Mouse (Mus musculus): Measurements from ENCODE around the gene Hydin. TPM values are rescaled to one million over a fixed set of nuclear protein-coding genes. Genes with fewer than 3 reads are reported as not detected.

The Hydin gene
- polyA plus RNA-seq, 1 experiment, result 0.41 TPM

DNA sequence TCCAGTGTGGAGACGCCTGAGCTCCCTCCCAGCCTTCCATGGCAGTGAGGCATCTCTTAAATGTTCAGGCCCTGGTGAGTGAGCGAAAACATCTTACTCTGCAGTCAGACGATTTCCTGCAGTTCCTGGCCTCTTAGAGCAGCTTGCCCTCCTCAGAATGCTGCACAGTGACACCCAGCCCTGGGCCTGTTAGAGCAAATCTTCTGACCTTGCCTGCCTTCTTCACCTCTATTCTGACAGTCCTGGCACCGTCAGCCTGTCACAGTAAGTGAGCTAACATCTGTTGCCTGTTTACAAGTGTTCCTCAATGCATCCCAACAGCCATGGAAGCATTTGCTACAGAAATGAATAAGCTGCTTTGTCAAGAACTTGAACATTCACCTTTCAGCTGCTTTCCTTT is 376.4 kb downstream of the Hydin start:
- DNase-seq (ENCODE audit: low read depth), result no peak
- TF ChIP-seq CTCF (IDR thresholded peaks at IDR 0.05; ENCODE audit: borderline replicate concordance, extremely low read depth, insufficient read depth, insufficient read length) (no peak), POLR2A (IDR thresholded peaks at IDR 0.05; ENCODE audit: borderline replicate concordance, extremely low read depth, insufficient read depth, insufficient read length, poor library complexity, severe bottlenecking) (no peak)

GRCm38 (mm10) chr8:110644422-110644821 is 377.6 kb downstream of the Hydin start:
- no peak for DNase-seq (ENCODE audit: low read depth)

GRCm38 (mm10) chr8:110644901-110645300 is 378.1 kb downstream of the Hydin start:
- no peak for DNase-seq (ENCODE audit: low read depth)
- TF ChIP-seq POLR2A (IDR thresholded peaks at IDR 0.05; ENCODE audit: borderline replicate concordance, extremely low read depth, insufficient read depth, insufficient read length, poor library complexity, severe bottlenecking) (no peak), CTCF (IDR thresholded peaks at IDR 0.05; ENCODE audit: borderline replicate concordance, extremely low read depth, insufficient read depth, insufficient read length) (no peak)

More at GRCm38 (mm10) chr8:110644422-110644821, 377.6 kb downstream of the Hydin start:
- TF ChIP-seq POLR2A (IDR thresholded peaks at IDR 0.05; ENCODE audit: borderline replicate concordance, extremely low read depth, insufficient read depth, insufficient read length, poor library complexity, severe bottlenecking) (no peak), CTCF (IDR thresholded peaks at IDR 0.05; ENCODE audit: borderline replicate concordance, extremely low read depth, insufficient read depth, insufficient read length) (no peak)

DNA sequence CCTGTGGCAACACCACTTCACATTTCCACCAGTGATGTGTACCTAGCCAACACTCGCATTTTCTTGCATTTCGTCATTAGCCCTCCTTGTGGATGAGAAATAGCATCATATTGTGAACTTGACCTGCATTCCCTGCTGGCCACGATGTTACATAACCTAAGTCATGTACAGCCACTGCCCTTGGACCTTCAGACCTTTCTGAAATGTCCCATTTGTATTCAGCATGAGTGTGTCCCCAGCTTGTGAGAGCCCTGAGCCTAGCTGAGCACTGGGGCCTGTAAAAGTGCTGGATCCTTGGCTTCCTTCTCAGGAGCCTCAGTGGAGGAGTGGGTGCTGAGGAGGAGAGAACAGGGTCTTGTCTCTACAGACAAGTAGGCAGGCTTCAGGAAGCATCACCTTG is 378.6 kb downstream of the Hydin start:
- DNase-seq (ENCODE audit: low read depth), result no peak

GRCm38 (mm10) chr8:110646064-110646463 is 379.3 kb downstream of the Hydin start:
- TF ChIP-seq CTCF (IDR thresholded peaks at IDR 0.05; ENCODE audit: borderline replicate concordance, extremely low read depth, insufficient read depth, insufficient read length) (peak; percentile 88), POLR2A (IDR thresholded peaks at IDR 0.05; ENCODE audit: borderline replicate concordance, extremely low read depth, insufficient read depth, insufficient read length, poor library complexity, severe bottlenecking) (no peak)
- DNase-seq (ENCODE audit: low read depth), result peak; percentile 62

More for the DNA sequence above, 378.6 kb downstream of the Hydin start:
- TF ChIP-seq CTCF (IDR thresholded peaks at IDR 0.05; ENCODE audit: borderline replicate concordance, extremely low read depth, insufficient read depth, insufficient read length) (no peak), POLR2A (IDR thresholded peaks at IDR 0.05; ENCODE audit: borderline replicate concordance, extremely low read depth, insufficient read depth, insufficient read length, poor library complexity, severe bottlenecking) (no peak)

DNA sequence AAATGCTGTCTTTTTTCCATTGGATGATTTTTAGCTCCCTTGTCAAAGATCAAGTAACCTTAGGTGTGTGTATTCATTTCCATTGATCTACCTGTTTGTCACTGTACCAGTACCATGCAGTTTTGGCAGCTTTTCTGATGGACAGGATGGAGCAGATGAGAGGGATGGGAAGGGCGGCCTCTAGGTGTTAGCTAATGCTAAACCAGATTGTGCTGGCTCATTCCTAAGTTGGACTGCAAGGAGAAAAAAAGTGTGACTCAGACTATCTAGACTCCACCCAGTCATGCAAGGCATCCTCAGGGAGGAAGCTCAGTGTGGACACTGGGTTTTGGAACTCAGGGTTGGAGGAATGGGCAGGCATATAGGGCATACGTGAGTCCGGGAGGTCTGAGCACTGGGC is 381.8 kb downstream of the Hydin start:
- no peak for DNase-seq (ENCODE audit: low read depth)
- TF ChIP-seq CTCF (IDR thresholded peaks at IDR 0.05; ENCODE audit: borderline replicate concordance, extremely low read depth, insufficient read depth, insufficient read length) (no peak), POLR2A (IDR thresholded peaks at IDR 0.05; ENCODE audit: borderline replicate concordance, extremely low read depth, insufficient read depth, insufficient read length, poor library complexity, severe bottlenecking) (no peak)

DNA sequence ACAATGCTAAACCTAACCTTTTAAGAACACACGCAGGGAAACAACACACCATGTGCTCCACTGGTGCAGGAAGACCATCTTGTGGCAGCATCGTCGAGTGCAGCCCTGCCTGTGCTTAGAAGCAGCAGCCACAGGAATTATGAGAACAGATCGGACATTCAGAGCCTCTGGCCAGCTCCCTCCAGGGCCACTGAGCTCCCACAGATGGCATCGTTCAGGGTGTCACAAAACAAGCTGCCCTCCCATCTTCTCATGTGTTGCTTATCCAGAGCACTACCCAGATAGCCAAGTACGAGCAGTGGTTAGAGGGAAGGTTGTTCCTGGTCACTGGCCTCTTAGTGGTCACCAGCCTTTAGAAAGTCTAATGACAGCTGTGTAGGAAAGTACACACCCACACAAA is 382.5 kb downstream of the Hydin start:
- no peak for DNase-seq (ENCODE audit: low read depth)

GRCm38 (mm10) chr8:110650838-110651237 is 384.1 kb downstream of the Hydin start:
- no peak for DNase-seq (ENCODE audit: low read depth)
- TF ChIP-seq CTCF (IDR thresholded peaks at IDR 0.05; ENCODE audit: borderline replicate concordance, extremely low read depth, insufficient read depth, insufficient read length) (no peak), POLR2A (IDR thresholded peaks at IDR 0.05; ENCODE audit: borderline replicate concordance, extremely low read depth, insufficient read depth, insufficient read length, poor library complexity, severe bottlenecking) (no peak)

More for the DNA sequence above, 382.5 kb downstream of the Hydin start:
- TF ChIP-seq POLR2A (IDR thresholded peaks at IDR 0.05; ENCODE audit: borderline replicate concordance, extremely low read depth, insufficient read depth, insufficient read length, poor library complexity, severe bottlenecking), result no peak
- no peak for TF ChIP-seq CTCF (IDR thresholded peaks at IDR 0.05; ENCODE audit: borderline replicate concordance, extremely low read depth, insufficient read depth, insufficient read length)

DNA sequence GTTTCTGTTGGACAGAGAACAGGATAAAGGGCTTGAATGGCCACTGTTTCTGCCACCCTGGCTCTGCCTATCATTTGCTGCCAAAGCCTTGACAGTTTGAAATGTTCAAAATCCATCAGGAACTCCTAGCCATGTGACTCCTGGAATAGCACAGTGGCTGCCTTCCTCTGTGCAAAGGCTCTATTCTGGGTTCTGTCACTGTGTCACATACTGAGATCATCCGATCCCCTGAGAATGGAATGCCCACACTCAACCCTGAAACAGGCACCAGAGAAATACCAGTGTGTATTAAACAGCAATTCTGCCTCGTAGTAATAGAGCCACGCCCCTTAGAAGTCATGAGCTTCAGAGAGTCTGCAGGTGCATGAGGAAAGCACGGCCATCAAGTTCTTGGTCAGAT is 385.1 kb downstream of the Hydin start:
- TF ChIP-seq CTCF (IDR thresholded peaks at IDR 0.05; ENCODE audit: borderline replicate concordance, extremely low read depth, insufficient read depth, insufficient read length) (no peak), POLR2A (IDR thresholded peaks at IDR 0.05; ENCODE audit: borderline replicate concordance, extremely low read depth, insufficient read depth, insufficient read length, poor library complexity, severe bottlenecking) (no peak)
- no peak for DNase-seq (ENCODE audit: low read depth)

- TF ChIP-seq POLR2A (IDR thresholded peaks at IDR 0.05; ENCODE audit: borderline replicate concordance, extremely low read depth, insufficient read depth, insufficient read length, poor library complexity, severe bottlenecking) (no peak), CTCF (IDR thresholded peaks at IDR 0.05; ENCODE audit: borderline replicate concordance, extremely low read depth, insufficient read depth, insufficient read length) (no peak)
- DNase-seq (ENCODE audit: low read depth), result peak; percentile 42
Observed at GRCm38 (mm10) chr8:110654075-110655060, 387.6 kb downstream of the Hydin start.

- DNase-seq (ENCODE audit: low read depth), result peak; percentile 50
Observed at GRCm38 (mm10) chr8:110655827-110656226, 389.1 kb downstream of the Hydin start.

More at GRCm38 (mm10) chr8:110655827-110656226, 389.1 kb downstream of the Hydin start:
- TF ChIP-seq CTCF (IDR thresholded peaks at IDR 0.05; ENCODE audit: borderline replicate concordance, extremely low read depth, insufficient read depth, insufficient read length) (no peak), POLR2A (IDR thresholded peaks at IDR 0.05; ENCODE audit: borderline replicate concordance, extremely low read depth, insufficient read depth, insufficient read length, poor library complexity, severe bottlenecking) (no peak)

Measured in brain, embryonic 14.5 days (tissue).